Mouse (Mus musculus) hindbrain, embryonic 16.5 days (tissue): ENCODE data around the gene Col2a1. TPM values are rescaled to one million over a fixed set of nuclear protein-coding genes. Genes with fewer than 3 reads are reported as not detected.
A peak's percentile ranks its signal among the peaks of the same experiment; 100 is the strongest.

Experiments used
- ATAC-seq: fragments of 200-750 bp; cut with Nextera tagmentation; 2 replicates; pipeline ENCODE4 v1.8.0; 2017; ENCODE audit warnings: moderate TSS enrichment, moderate library complexity
- H3K27ac ChIP-seq: fragments of 300-500 bp; sonication (generic); 2 replicates; pipeline ENCODE4 v1.5.1; 2014; ENCODE audit warnings: low read depth, mild to moderate bottlenecking, control low read depth, low read length, moderate library complexity
- H3K27me3 ChIP-seq: fragments of 300-500 bp; sonication (generic); replicated peaks from 2 replicates; pipeline ENCODE4 v1.6.1; 2014; ENCODE audit warnings: low read length; ENCODE audit not compliant: control insufficient read depth, insufficient read depth
- H3K36me3 ChIP-seq: fragments of 300-500 bp; sonication (generic); 2 replicates; pipeline ENCODE4 v1.6.1; 2014; ENCODE audit warnings: mild to moderate bottlenecking, low read length, moderate library complexity, mixed read lengths; ENCODE audit not compliant: control insufficient read depth, insufficient read depth
- H3K4me1 ChIP-seq: fragments of 300-500 bp; sonication (generic); 2 replicates; pipeline ENCODE4 v1.6.1; 2014; ENCODE audit warnings: low read depth, low read length; ENCODE audit not compliant: control insufficient read depth, insufficient read depth
- H3K4me2 ChIP-seq: fragments of 300-500 bp; sonication (generic); 2 replicates; pipeline ENCODE4 v1.6.1; 2014; ENCODE audit warnings: mild to moderate bottlenecking, low read length, control low read depth, moderate library complexity
- H3K4me3 ChIP-seq: fragments of 300-500 bp; sonication (generic); 2 replicates; pipeline ENCODE4 v1.5.1; 2014; ENCODE audit warnings: mild to moderate bottlenecking, low read length, control low read depth, moderate library complexity
- H3K9ac ChIP-seq: fragments of 300-500 bp; sonication (generic); 2 replicates; pipeline ENCODE4 v1.6.1; 2014; ENCODE audit warnings: low read depth, mild to moderate bottlenecking, control low read depth, low read length, moderate library complexity
- H3K9me3 ChIP-seq: fragments of 300-500 bp; sonication (generic); 2 replicates; pipeline ENCODE4 v1.6.1; 2014; ENCODE audit warnings: mild to moderate bottlenecking, low read length, moderate library complexity; ENCODE audit not compliant: control insufficient read depth
- WGBS: fragments of 180-500 bp; shearing (Covaris S2); extraction: QIAGEN DNeasy Blood & Tissue Kit; methylation state at CpG from one replicate; pipeline ENCODE4 v1.1.7; 2014; 5-methylcytosine and 5-hydroxymethylcytosine counted together
- polyA plus RNA-seq: library from polyadenylated mRNA; unstranded; fragments of >200 nt; fragmentation: Nextera tagmentation; extraction: Ambion mirVana; gene quantifications from 2 replicates; pipeline ENCODE4 v1.2.1, GENCODE M21; 2015

The Col2a1 gene
- polyA plus RNA-seq, 1 experiment from 2014 or later: 11.9 TPM

DNA sequence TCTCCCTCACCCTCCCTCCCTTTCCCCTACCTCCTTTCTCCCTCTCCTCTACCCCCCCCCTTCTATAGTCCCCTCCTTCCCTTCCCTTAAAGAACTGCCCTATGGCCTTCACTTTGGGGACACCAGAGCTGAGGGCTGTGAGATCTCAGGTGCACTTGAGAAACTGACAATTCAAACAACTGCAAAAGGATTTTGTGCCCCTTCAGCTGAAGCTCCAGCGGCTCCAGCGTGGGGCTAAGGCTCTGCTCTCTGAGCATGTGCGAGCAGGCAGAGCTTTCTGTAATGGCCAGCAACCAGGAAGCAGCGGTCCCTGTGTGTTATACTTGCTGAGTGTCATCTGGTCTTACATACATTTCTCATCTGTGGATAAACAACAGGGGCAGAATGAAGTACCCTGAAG lies 48.8 kb downstream of the Col2a1 start:
- no peak overlapping the region; the same call in 1 of the 2 replicates for H3K4me2 ChIP-seq
- no peaks in the 10 kb centered on the region for H3K9me3 ChIP-seq
- 26% methylated on average over 4 of the region's 4 CpGs for WGBS
- no peak for ATAC-seq
- H3K27me3 ChIP-seq: no peaks in the 10 kb centered on the region; the same call in 1 of the 2 replicates
- peaks cover 3% of the 10 kb centered on the region; the same call in 1 of the 2 replicates for H3K4me1 ChIP-seq
- no peak overlapping the region for H3K27ac ChIP-seq
- H3K36me3 ChIP-seq: no peaks in the 10 kb centered on the region
- H3K4me3 ChIP-seq: no peak overlapping the region
- H3K9ac ChIP-seq: no peak overlapping the region

DNA sequence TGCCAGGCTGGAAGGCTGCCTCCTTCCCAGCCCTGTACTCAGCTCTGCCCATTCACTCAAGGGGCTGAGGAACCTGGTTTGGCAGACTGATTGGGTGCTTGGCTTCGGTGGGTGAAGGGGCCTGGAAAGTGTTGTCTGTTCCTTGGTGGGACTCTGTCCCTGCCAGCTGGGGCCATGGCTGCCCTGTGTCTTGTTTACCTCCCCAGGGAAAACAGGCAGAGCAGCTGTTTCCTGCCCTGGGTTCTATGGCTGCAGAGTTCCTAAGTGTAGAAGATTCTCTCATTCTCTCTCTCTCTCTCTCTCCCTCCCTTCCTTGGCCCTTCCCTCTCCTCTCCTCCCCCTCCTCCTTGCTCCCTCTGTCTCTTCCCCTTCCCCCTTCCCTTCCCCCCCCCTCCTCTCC lies 49.2 kb downstream of the Col2a1 start:
- no peaks in the 10 kb centered on the region for H3K9me3 ChIP-seq
- no peaks in the 10 kb centered on the region; the same call in 1 of the 2 replicates for H3K27me3 ChIP-seq
- ATAC-seq: no peak
- no peaks in the 10 kb centered on the region for H3K36me3 ChIP-seq
- no peak overlapping the region for H3K27ac ChIP-seq
- 86% methylated on average over 1 of the region's 1 CpGs for WGBS
- no peak overlapping the region for H3K4me2 ChIP-seq
- H3K4me1 ChIP-seq: peaks cover 3% of the 10 kb centered on the region; the same call in 1 of the 2 replicates
- no peak overlapping the region for H3K9ac ChIP-seq
- no peak overlapping the region for H3K4me3 ChIP-seq

DNA sequence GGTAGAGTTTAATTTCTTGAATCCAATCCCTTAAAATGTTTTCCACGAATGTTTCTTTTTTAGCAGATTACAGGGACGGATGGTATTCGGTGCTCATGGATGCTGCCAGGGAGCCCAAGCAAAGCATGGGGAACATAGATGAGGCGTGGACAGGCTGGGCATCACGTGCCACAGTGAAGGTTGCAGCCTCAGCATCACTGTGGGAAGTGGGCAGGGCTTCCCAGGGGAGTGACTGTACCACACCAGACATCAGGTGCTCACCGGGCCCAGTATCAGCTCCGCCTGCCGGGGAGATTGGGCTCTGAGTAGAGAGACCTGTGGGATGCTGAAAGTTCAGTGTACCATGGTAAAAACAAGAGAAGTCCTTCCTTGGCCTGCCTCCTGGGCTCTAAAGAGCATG lies 49.8 kb downstream of the Col2a1 start:
- no peaks in the 10 kb centered on the region; the same call in 1 of the 2 replicates for H3K27me3 ChIP-seq
- 85% methylated on average over 8 of the region's 8 CpGs for WGBS
- no peak overlapping the region for H3K4me3 ChIP-seq
- ATAC-seq: no peak
- peaks cover 3% of the 10 kb centered on the region; the same call in 1 of the 2 replicates for H3K4me1 ChIP-seq
- no peak overlapping the region for H3K27ac ChIP-seq
- H3K36me3 ChIP-seq: no peaks in the 10 kb centered on the region
- H3K4me2 ChIP-seq: no peak overlapping the region
- H3K9ac ChIP-seq: no peak overlapping the region
- no peaks in the 10 kb centered on the region for H3K9me3 ChIP-seq

- H3K27ac ChIP-seq: no peak overlapping the region
- no peaks in the 10 kb centered on the region for H3K36me3 ChIP-seq
- no peak overlapping the region for H3K4me3 ChIP-seq
- peak; percentile 17; the same call in 1 of the 2 replicates for ATAC-seq
- peaks cover 3% of the 10 kb centered on the region; the same call in 1 of the 2 replicates for H3K4me1 ChIP-seq
- no peak overlapping the region for H3K9ac ChIP-seq
- 63% methylated on average over 4 of the region's 4 CpGs for WGBS
- no peaks in the 10 kb centered on the region for H3K9me3 ChIP-seq
- H3K27me3 ChIP-seq: no peaks in the 10 kb centered on the region; the same call in 1 of the 2 replicates
- no peak overlapping the region for H3K4me2 ChIP-seq
These were observed 51.7 kb downstream of the Col2a1 start for GRCm38 (mm10) chr15:97952889-97953189.

DNA sequence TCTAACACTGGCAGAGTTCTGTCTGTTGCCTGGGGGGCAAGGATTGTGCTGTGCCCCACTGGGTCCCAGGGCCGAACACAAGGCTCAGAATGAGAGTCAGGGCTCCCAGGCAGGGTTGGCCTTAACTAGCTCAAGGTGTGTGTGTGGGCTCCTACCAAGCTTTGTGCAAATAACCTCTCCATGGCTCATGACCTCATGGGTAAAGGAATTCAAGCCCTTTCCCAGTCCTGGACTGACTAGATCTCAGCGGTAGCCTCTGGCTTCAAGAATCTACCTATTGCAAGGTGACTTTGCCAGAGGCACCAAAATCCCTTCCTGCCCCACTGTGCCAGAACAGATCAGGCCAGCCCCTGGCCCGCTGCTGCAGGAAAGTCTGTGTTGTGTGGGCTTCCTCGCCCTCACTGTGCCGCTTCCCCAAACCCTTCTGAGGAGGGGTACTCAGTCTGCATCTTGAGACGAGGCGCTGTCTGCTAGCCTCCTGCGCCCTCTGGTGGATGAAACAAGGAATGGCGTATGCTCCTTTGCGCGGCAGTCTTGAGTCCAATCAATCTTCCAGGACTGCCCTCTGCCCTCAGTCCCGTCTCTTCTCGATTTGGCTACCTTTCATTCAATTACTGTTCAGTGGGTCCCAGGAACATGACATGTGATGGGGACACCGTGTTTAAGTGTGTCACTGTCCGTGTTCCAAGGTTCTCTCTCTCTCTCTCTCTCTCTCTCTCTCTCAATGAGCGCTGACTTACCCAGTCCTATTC lies 52.2 kb downstream of the Col2a1 start:
- Histone ChIP-seq H3K27me3 (no peaks in the 10 kb centered on the region; the same call in 1 of the 2 replicates), H3K4me2 (peak overlapping the region; percentile 32), H3K27ac (no peak overlapping the region), H3K4me3 (no peak overlapping the region), H3K36me3 (no peaks in the 10 kb centered on the region), H3K9ac (peak overlapping the region; percentile 29; the same call in 1 of the 2 replicates), H3K9me3 (no peaks in the 10 kb centered on the region), H3K4me1 (peaks cover 3% of the 10 kb centered on the region; the same call in 1 of the 2 replicates)
- 15% methylated on average over 16 of the region's 16 CpGs for WGBS
- ATAC-seq: peak; percentile 76

- WGBS: 76% methylated on average over 7 of the region's 7 CpGs
- Histone ChIP-seq H3K36me3 (no peaks in the 10 kb centered on the region), H3K27me3 (no peaks in the 10 kb centered on the region), H3K9ac (no peak overlapping the region), H3K9me3 (no peaks in the 10 kb centered on the region), H3K27ac (no peak overlapping the region), H3K4me1 (peaks cover 3% of the 10 kb centered on the region; the same call in 1 of the 2 replicates), H3K4me3 (no peak overlapping the region), H3K4me2 (no peak overlapping the region)
- ATAC-seq: no peak
These were observed 54.3 kb downstream of the Col2a1 start for GRCm38 (mm10) chr15:97950240-97950639.

DNA sequence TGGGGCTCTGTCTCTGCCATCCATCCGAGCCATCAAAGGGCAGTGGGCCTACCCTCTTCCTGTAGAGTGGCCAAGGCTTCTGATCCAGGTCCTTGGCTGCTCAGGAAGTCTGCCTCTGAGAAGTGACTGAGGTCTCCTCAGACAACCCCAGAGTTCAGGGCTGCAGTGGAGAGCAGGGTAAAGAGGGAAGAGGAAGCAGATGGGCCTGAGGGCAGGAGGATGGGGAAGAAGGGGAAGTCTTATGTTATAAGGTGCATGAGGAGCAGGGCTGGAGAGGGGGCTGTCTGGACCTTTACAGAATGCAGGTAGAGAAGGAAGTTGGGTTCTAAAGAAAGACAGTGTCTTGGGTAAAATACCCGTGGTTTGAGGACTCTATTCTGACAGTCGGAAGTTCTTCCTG lies 54.8 kb downstream of the Col2a1 start:
- H3K27ac ChIP-seq: no peak overlapping the region
- ATAC-seq: no peak
- WGBS: 70% methylated on average over 3 of the region's 3 CpGs
- H3K4me3 ChIP-seq: no peak overlapping the region
- no peaks in the 10 kb centered on the region for H3K27me3 ChIP-seq
- no peak overlapping the region for H3K4me2 ChIP-seq
- no peak overlapping the region for H3K9ac ChIP-seq
- peaks cover 3% of the 10 kb centered on the region; the same call in 1 of the 2 replicates for H3K4me1 ChIP-seq
- H3K36me3 ChIP-seq: no peaks in the 10 kb centered on the region
- no peaks in the 10 kb centered on the region for H3K9me3 ChIP-seq

GRCm38 (mm10) chr15:97948720-97949119 lies 55.8 kb downstream of the Col2a1 start:
- no peaks in the 10 kb centered on the region for H3K27me3 ChIP-seq
- H3K27ac ChIP-seq: no peak overlapping the region
- WGBS: 57% methylated on average over 7 of the region's 7 CpGs
- H3K36me3 ChIP-seq: no peaks in the 10 kb centered on the region
- no peak for ATAC-seq
- no peak overlapping the region for H3K4me2 ChIP-seq
- no peak overlapping the region for H3K4me3 ChIP-seq
- peaks cover 3% of the 10 kb centered on the region; the same call in 1 of the 2 replicates for H3K4me1 ChIP-seq
- H3K9ac ChIP-seq: no peak overlapping the region
- no peaks in the 10 kb centered on the region for H3K9me3 ChIP-seq

DNA sequence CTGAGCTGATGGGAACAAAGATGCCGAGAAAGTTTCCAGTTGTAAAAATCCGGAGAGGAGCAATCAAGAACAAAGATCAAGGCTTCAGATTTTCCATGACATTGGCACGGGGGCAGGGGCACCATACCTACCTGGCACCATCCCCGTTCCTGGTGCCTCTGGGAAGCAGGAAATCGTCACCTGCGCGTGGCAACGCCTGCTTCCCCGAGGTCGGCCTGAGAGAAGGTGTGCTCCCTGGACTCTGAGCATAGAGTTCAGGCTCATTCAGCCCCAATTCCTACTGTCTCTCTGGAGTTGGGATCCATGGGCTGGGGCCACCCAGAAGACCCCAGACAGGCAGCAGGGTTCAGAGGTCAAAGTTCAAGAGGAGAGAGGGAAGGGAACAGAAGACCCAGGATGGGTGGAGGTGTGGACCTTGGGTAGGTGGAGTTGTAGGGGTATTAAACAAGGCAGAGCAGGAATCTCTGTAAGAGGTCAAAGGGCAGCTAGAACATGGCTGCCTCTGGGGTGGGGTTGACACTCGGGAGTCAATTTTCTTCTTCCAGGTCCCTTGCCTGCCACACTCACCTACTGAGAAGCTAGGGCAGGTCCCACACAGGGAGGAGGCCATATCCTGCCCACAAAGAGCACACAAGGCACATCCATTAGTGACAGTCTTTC lies 58.7 kb downstream of the Col2a1 start:
- H3K4me1 ChIP-seq: no peaks in the 10 kb centered on the region
- ATAC-seq: no peak
- WGBS: 75% methylated on average over 11 of the region's 11 CpGs

More for the DNA sequence above, 58.7 kb downstream of the Col2a1 start:
- no peak overlapping the region for H3K4me3 ChIP-seq
- H3K36me3 ChIP-seq: no peaks in the 10 kb centered on the region
- no peak overlapping the region for H3K9ac ChIP-seq
- no peaks in the 10 kb centered on the region for H3K9me3 ChIP-seq
- H3K4me2 ChIP-seq: no peak overlapping the region
- H3K27me3 ChIP-seq: no peaks in the 10 kb centered on the region
- H3K27ac ChIP-seq: no peak overlapping the region
